Mouse (Mus musculus): ENCODE results near the gene Rexo5.

- TF ChIP-seq EP300 (IDR thresholded peaks at IDR 0.05) (no peak), CTCF (IDR thresholded peaks at IDR 0.05) (no peak)
Observed at GRCm38 (mm10) chr7:119873050-119873449, 79.2 kb downstream of the Rexo5 start.

Data from lung, postnatal 0 days (tissue).